7 mouse cellular contexts compared by ENCODE assay signal in the genomic region with DNA sequence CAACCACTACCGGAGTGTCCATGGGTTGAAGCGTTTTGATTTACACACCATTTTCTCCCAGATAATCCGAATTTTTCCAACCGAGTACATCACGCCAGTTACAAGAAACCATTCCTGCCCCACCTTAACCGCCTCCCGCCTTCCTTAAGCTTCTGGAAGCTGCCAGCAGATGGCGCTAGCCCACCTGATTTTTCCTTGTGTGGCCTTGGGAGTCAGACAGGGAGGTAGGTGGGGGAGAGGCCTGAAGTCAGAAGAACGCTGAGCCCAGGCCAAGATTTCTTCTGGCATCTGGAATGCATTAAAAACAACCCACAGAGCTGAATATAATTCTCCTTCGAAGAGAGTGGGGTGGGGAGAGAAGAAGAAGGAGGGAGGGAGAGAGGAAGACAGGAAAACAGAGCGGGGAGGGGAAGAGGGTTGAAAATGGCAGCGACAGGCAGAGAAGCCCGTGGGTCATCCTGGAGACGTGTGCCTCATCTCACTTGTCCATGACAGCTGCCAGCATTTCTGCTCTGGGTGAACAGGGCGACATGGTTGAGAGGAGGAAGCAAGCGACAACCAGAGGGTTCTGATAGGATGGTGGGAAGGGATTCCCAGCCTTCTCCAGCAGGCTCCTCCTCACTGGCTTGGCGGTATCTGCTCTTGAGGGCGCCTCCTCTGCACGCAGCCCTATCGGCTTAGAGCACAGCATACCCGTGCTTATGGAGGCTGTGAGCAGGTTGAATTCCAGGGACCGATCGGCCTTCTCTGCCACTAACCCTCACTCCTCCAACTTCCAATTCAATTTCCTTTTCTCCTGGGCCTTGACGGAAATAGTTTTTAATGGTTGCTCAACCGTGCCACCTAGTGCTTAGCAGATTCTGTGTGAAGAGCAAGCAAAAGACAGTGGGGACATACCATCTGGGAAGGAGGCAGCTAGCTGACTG. TPM values are rescaled to one million over a fixed set of nuclear protein-coding genes. Genes with fewer than 3 reads are reported as not detected.
DNase-seq lines count a peak whose midpoint lies in the region; ATAC-seq and TF ChIP-seq lines count a peak whose summit lies in the region.

No protein-coding gene starts in this region.

- peak overlapping the region; percentile 71 for H3K27ac ChIP-seq in intestine, postnatal 0 days (ENCODE audit: low read depth, low read length)
- no peak overlapping the region for H3K27ac ChIP-seq in midbrain, embryonic 11.5 days (ENCODE audit: low read depth, low read length)

- no peak overlapping the region for H3K9ac ChIP-seq in intestine, postnatal 0 days (ENCODE audit: low read depth, low read length)
- peak overlapping the region; percentile 25; the same call in 1 of the 2 replicates for H3K9ac ChIP-seq in midbrain, embryonic 11.5 days (ENCODE audit: low read length)

- no peaks in the 10 kb centered on the region for H3K9me3 ChIP-seq in intestine, postnatal 0 days (ENCODE audit: control insufficient read depth)
- no peaks in the 10 kb centered on the region for H3K9me3 ChIP-seq in midbrain, embryonic 11.5 days (ENCODE audit: control insufficient read depth, low read length)

- no peaks in the 10 kb centered on the region for H3K27me3 ChIP-seq in intestine, postnatal 0 days (replicated peaks; ENCODE audit: control insufficient read depth, insufficient read depth, low read length)
- no peaks in the 10 kb centered on the region for H3K27me3 ChIP-seq in midbrain, embryonic 11.5 days (ENCODE audit: control insufficient read depth, insufficient read depth, low read length)

- H3K4me3 ChIP-seq in intestine, postnatal 0 days (ENCODE audit: low read depth, low read length): 0 out of 2 replicates have a peak overlapping the region, but pooled peaks have one; percentile 9
- no peak overlapping the region for H3K4me3 ChIP-seq in midbrain, embryonic 11.5 days (ENCODE audit: low read depth, low read length)

- intact Hi-C loops in left cerebral cortex, postnatal 36 days (cut with DNase I): loop anchor here (1.0 to 5.0 kb wide), 2 partner anchors 214 to 251 kb away; no protein-coding TSS in a partner anchor

- DNase-seq in adrenal gland, postnatal 10 days: peak; percentile 94
- DNase-seq in embryo, embryonic 11 days: peak; percentile 93
- peak; percentile 87 to 93 for DNase-seq in gastrocnemius, postnatal 4 days (ENCODE audit: low spot score in 2 of 2)
- peak; percentile 90 to 94 for DNase-seq in left cerebral cortex, postnatal 36 days (ENCODE audit: low spot score in 2 of 2)
- DNase-seq in midbrain, embryonic 11.5 days (ENCODE audit: low spot score, missing footprints): peak; percentile 99
- DNase-seq in spleen, postnatal 10 days (ENCODE audit: low spot score in 2 of 2): peak; percentile 36 to 71

- peak; percentile 51 for ATAC-seq in intestine, postnatal 0 days
- ATAC-seq in midbrain, embryonic 11.5 days (ENCODE audit: low FRiP score): peak; percentile 78

- TF ChIP-seq CTCF in intestine, postnatal 0 days (IDR thresholded peaks at IDR 0.05; ENCODE audit: low read depth): peak; percentile 98

- H3K4me2 ChIP-seq in intestine, postnatal 0 days (replicated peaks; ENCODE audit: low read depth): peak overlapping the region; percentile 48
- peak overlapping the region; percentile 22 for H3K4me2 ChIP-seq in midbrain, embryonic 11.5 days

- H3K36me3 ChIP-seq in intestine, postnatal 0 days (ENCODE audit: control insufficient read depth, insufficient read depth): no peaks in the 10 kb centered on the region
- H3K36me3 ChIP-seq in midbrain, embryonic 11.5 days (ENCODE audit: control insufficient read depth, insufficient read depth, low read length): no peaks in the 10 kb centered on the region

- no peaks in the 10 kb centered on the region for H3K4me1 ChIP-seq in intestine, postnatal 0 days (replicated peaks; ENCODE audit: control insufficient read depth, insufficient read depth, low read length)
- H3K4me1 ChIP-seq in midbrain, embryonic 11.5 days (ENCODE audit: control insufficient read depth, insufficient read depth, low read length): no peaks in the 10 kb centered on the region

- 31% methylated on average over 25 of the region's 25 CpGs for WGBS in intestine, postnatal 0 days
- 27% methylated on average over 25 of the region's 25 CpGs for WGBS in midbrain, embryonic 11.5 days

RNA-seq across cellular contexts. Expression of a gene that starts 29.7 kb away (rescaled TPM):
- not detected for total RNA-seq in adrenal gland, postnatal 10 days (2021)
- under 1 TPM in 1 of 2 experiments, not detected in 1; 0.66 TPM for total RNA-seq in gastrocnemius, postnatal 4 days (2021)
- not detected in 2 replicates for polyA plus RNA-seq in intestine, postnatal 0 days (2015; fragmentation: Nextera tagmentation; extraction: Ambion mirVana)
- total RNA-seq in left cerebral cortex, postnatal 36 days (2021): not detected
- polyA plus RNA-seq in midbrain, embryonic 11.5 days (2014; fragmentation: Nextera tagmentation; extraction: Ambion mirVana): 0.32 TPM in 1 of 2 replicates, not detected in the other

RNA-seq across cellular contexts. Expression of a gene that starts 42.1 kb away (rescaled TPM):
- 10 to 100 TPM; 34.5 to 35.9 TPM for total RNA-seq in adrenal gland, postnatal 10 days (2021)
- 10 to 100 TPM; 18.9 to 20.4 TPM for total RNA-seq in gastrocnemius, postnatal 4 days (2021)
- 53.4 and 57.2 TPM in 2 replicates for polyA plus RNA-seq in intestine, postnatal 0 days (2015; fragmentation: Nextera tagmentation; extraction: Ambion mirVana)
- 10 to 100 TPM; 29.4 to 29.6 TPM for total RNA-seq in left cerebral cortex, postnatal 36 days (2021)
- polyA plus RNA-seq in midbrain, embryonic 11.5 days (2014; fragmentation: Nextera tagmentation; extraction: Ambion mirVana): 44.4 and 48.7 TPM in 2 replicates
